Mouse (Mus musculus): ENCODE measurements around the gene Iars2. TPM values are rescaled to one million over a fixed set of nuclear protein-coding genes. Genes with fewer than 3 reads are reported as not detected.

The Iars2 gene
- polyA plus RNA-seq, 1 experiment from 2014 or later = 31.4 TPM

- DNase-seq (ENCODE audit: low spot score) (no peak), ATAC-seq (replicated peaks; ENCODE audit: low FRiP score, low read depth) (no peak)
- Histone ChIP-seq H3K4me3 (replicated peaks; ENCODE audit: low read depth, low read length) (no peak overlapping the region), H3K27ac (no peak overlapping the region), H3K4me2 (ENCODE audit: low read length) (no peak overlapping the region), H3K27me3 (ENCODE audit: insufficient read depth, low read length) (no peaks in the 10 kb centered on the region), H3K4me1 (replicated peaks; ENCODE audit: insufficient read depth, low read length) (no peaks in the 10 kb centered on the region), H3K9me3 (replicated peaks; ENCODE audit: low read length) (no peaks in the 10 kb centered on the region), H3K36me3 (ENCODE audit: insufficient read depth, low read length) (peaks cover 28% of the 10 kb centered on the region), H3K9ac (ENCODE audit: low read depth, low read length) (no peak overlapping the region)
- no peak for TF ChIP-seq CTCF (IDR thresholded peaks at IDR 0.05; ENCODE audit: low read depth)
- 97% methylated on average over 12 of the region's 12 CpGs for WGBS
Observed at GRCm38 (mm10) chr1:185306836-185307235, 22.4 kb downstream of the Iars2 start.

DNA sequence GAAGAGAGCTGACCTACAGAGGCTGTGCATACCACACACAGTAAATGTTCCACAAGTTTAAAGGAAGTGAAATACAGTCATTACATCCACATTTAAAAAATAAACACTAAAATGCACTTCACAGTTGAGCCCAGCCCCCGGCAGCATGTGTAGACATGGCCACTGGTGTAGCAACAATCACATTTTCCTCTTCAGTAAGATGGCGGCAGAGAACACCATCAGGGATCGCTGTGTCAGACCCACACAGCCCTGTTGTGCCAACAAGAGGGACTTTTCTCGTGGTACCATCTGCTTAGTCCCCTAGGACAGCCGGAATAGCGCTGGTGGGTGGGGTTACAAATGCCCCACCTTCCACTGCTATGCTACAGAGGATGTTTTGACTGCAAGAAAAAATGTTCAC lies 26.4 kb downstream of the Iars2 start:
- Histone ChIP-seq H3K4me1 (replicated peaks; ENCODE audit: insufficient read depth, low read length) (no peaks in the 10 kb centered on the region), H3K4me3 (replicated peaks; ENCODE audit: low read depth, low read length) (no peak overlapping the region), H3K4me2 (ENCODE audit: low read length) (no peak overlapping the region), H3K9ac (ENCODE audit: low read depth, low read length) (no peak overlapping the region), H3K9me3 (replicated peaks; ENCODE audit: low read length) (no peaks in the 10 kb centered on the region), H3K36me3 (ENCODE audit: insufficient read depth, low read length) (peaks cover 27% of the 10 kb centered on the region), H3K27ac (no peak overlapping the region), H3K27me3 (ENCODE audit: insufficient read depth, low read length) (no peaks in the 10 kb centered on the region)
- TF ChIP-seq CTCF (IDR thresholded peaks at IDR 0.05; ENCODE audit: low read depth) = no peak
- 95% methylated on average over 6 of the region's 6 CpGs for WGBS
- DNase-seq (ENCODE audit: low spot score) (no peak), ATAC-seq (replicated peaks; ENCODE audit: low FRiP score, low read depth) (no peak)

DNA sequence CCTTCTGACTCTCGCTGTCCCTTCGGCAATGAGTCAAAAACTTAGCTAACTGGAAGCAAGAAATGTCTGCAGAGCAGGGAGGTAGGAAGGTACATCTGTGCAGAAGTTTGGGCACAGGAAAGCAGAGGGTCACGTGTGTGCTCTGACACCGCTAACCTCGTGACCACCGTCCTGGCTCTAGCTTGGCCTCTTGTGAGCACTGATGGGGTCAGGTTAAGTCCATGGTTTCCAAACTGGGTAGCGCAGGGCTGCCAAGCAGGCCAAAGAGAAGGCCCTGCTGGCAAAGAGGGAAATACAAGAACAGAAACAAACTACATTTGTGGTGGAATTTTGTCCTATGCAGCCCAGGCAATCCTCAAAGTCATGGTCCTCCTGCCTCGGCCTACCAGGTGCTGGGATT lies 30.7 kb downstream of the Iars2 start:
- no peak overlapping the region for H3K27ac ChIP-seq
- no peak for TF ChIP-seq CTCF (IDR thresholded peaks at IDR 0.05; ENCODE audit: low read depth)
- H3K4me2 ChIP-seq (ENCODE audit: low read length) = no peak overlapping the region
- H3K36me3 ChIP-seq (ENCODE audit: insufficient read depth, low read length) = peaks cover 49% of the 10 kb centered on the region
- ATAC-seq (replicated peaks; ENCODE audit: low FRiP score, low read depth) = no peak
- no peaks in the 10 kb centered on the region for H3K27me3 ChIP-seq (ENCODE audit: insufficient read depth, low read length)
- no peak overlapping the region for H3K4me3 ChIP-seq (replicated peaks; ENCODE audit: low read depth, low read length)
- no peak overlapping the region for H3K9ac ChIP-seq (ENCODE audit: low read depth, low read length)
- 96% methylated on average over 8 of the region's 8 CpGs for WGBS
- DNase-seq (ENCODE audit: low spot score) = no peak
- H3K9me3 ChIP-seq (replicated peaks; ENCODE audit: low read length) = no peaks in the 10 kb centered on the region
- no peaks in the 10 kb centered on the region for H3K4me1 ChIP-seq (replicated peaks; ENCODE audit: insufficient read depth, low read length)

DNA sequence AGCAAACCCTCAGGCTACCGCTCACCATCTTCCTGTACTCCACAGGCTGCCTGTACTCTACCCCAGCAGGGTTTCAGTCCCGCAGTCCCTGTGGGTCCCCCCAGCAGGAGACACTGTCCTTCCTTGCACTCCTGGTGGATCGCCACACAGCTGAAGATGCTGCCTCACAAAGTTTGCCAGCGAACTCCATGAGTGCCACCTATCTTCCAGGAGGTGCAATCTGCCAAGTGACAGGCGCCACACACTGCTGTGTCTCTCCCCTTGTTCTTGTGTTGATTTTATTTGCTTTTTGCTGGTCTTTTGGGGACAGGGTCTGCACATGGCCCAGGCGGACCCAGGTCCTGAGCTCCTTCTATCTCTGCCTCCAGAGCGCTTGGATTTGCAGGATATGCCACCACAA lies 32.3 kb downstream of the Iars2 start:
- H3K4me2 ChIP-seq (ENCODE audit: low read length) = no peak overlapping the region
- WGBS = 94% methylated on average over 7 of the region's 7 CpGs
- peaks cover 55% of the 10 kb centered on the region for H3K36me3 ChIP-seq (ENCODE audit: insufficient read depth, low read length)
- no peak overlapping the region for H3K9ac ChIP-seq (ENCODE audit: low read depth, low read length)
- H3K27me3 ChIP-seq (ENCODE audit: insufficient read depth, low read length) = no peaks in the 10 kb centered on the region
- no peaks in the 10 kb centered on the region for H3K9me3 ChIP-seq (replicated peaks; ENCODE audit: low read length)
- no peak overlapping the region for H3K4me3 ChIP-seq (replicated peaks; ENCODE audit: low read depth, low read length)
- no peak overlapping the region for H3K27ac ChIP-seq
- no peaks in the 10 kb centered on the region for H3K4me1 ChIP-seq (replicated peaks; ENCODE audit: insufficient read depth, low read length)
- no peak for TF ChIP-seq CTCF (IDR thresholded peaks at IDR 0.05; ENCODE audit: low read depth)
- DNase-seq (ENCODE audit: low spot score) (no peak), ATAC-seq (replicated peaks; ENCODE audit: low FRiP score, low read depth) (no peak)

DNA sequence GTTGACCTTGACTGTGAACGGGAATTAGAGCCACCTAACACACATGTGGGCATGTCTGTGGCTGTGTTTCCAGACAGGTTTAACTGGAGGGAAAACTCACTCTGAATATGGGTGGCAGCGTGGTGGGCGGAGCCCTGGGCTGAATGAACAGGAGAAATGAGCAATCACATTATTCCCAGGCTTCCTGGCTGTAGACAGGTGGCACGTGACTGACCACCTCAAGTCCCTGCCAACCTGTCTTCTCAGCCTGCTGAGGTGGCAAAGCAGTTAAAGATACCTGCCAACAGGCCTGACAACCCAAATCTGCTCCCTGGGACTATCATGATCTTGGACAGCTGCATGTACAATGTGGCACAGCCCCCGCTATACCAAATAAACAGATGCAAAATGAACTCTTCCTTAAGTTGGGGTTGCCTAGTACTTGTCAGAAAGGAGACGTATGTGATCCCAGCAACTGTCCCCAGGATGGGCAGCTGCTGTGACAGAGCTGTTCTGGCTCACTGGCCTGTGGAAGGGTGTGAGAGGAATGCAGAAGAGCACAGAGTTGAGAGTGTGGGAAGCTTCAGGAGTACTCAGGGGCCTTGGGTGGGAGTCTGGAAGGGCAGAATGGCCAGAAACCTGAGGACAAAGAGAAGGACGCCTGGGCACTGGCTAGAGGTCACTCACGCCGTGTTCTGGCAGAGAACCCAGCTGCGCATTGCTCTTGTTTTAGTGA lies 36.4 kb downstream of the Iars2 start:
- no peak overlapping the region; the same call in 1 of the 2 replicates for H3K27ac ChIP-seq
- WGBS = 62% methylated on average over 10 of the region's 10 CpGs
- no peaks in the 10 kb centered on the region for H3K9me3 ChIP-seq (replicated peaks; ENCODE audit: low read length)
- no peak overlapping the region for H3K4me2 ChIP-seq (ENCODE audit: low read length)
- peaks cover 68% of the 10 kb centered on the region for H3K36me3 ChIP-seq (ENCODE audit: insufficient read depth, low read length)
- peak; percentile 58 for DNase-seq (ENCODE audit: low spot score)
- no peaks in the 10 kb centered on the region for H3K4me1 ChIP-seq (replicated peaks; ENCODE audit: insufficient read depth, low read length)
- no peak for TF ChIP-seq CTCF (IDR thresholded peaks at IDR 0.05; ENCODE audit: low read depth)
- no peak overlapping the region for H3K9ac ChIP-seq (ENCODE audit: low read depth, low read length)
- H3K27me3 ChIP-seq (ENCODE audit: insufficient read depth, low read length) = no peaks in the 10 kb centered on the region
- peak; percentile 74 for ATAC-seq (replicated peaks; ENCODE audit: low FRiP score, low read depth)
- no peak overlapping the region for H3K4me3 ChIP-seq (replicated peaks; ENCODE audit: low read depth, low read length)

- H3K36me3 ChIP-seq (ENCODE audit: insufficient read depth, low read length) = peaks cover 65% of the 10 kb centered on the region
- H3K9me3 ChIP-seq (replicated peaks; ENCODE audit: low read length) = no peaks in the 10 kb centered on the region
- H3K27ac ChIP-seq = no peak overlapping the region
- ATAC-seq (replicated peaks; ENCODE audit: low FRiP score, low read depth) (no peak), DNase-seq (ENCODE audit: low spot score) (no peak)
- TF ChIP-seq CTCF (IDR thresholded peaks at IDR 0.05; ENCODE audit: low read depth) = no peak
- no peak overlapping the region for H3K9ac ChIP-seq (ENCODE audit: low read depth, low read length)
- no peak overlapping the region for H3K4me3 ChIP-seq (replicated peaks; ENCODE audit: low read depth, low read length)
- H3K27me3 ChIP-seq (ENCODE audit: insufficient read depth, low read length) = no peaks in the 10 kb centered on the region
- no peak overlapping the region for H3K4me2 ChIP-seq (ENCODE audit: low read length)
- H3K4me1 ChIP-seq (replicated peaks; ENCODE audit: insufficient read depth, low read length) = no peaks in the 10 kb centered on the region
- WGBS = 86% methylated on average over 4 of the region's 4 CpGs
Observed at GRCm38 (mm10) chr1:185291336-185291735, 37.9 kb downstream of the Iars2 start.

- no peak overlapping the region for H3K4me3 ChIP-seq (replicated peaks; ENCODE audit: low read depth, low read length)
- H3K9me3 ChIP-seq (replicated peaks; ENCODE audit: low read length) = no peaks in the 10 kb centered on the region
- TF ChIP-seq CTCF (IDR thresholded peaks at IDR 0.05; ENCODE audit: low read depth) = no peak
- no peaks in the 10 kb centered on the region for H3K4me1 ChIP-seq (replicated peaks; ENCODE audit: insufficient read depth, low read length)
- no peak overlapping the region for H3K27ac ChIP-seq
- H3K36me3 ChIP-seq (ENCODE audit: insufficient read depth, low read length) = peaks cover 59% of the 10 kb centered on the region
- ATAC-seq (replicated peaks; ENCODE audit: low FRiP score, low read depth) (no peak), DNase-seq (ENCODE audit: low spot score) (no peak)
- H3K27me3 ChIP-seq (ENCODE audit: insufficient read depth, low read length) = no peaks in the 10 kb centered on the region
- WGBS = 71% methylated on average over 5 of the region's 5 CpGs
- H3K4me2 ChIP-seq (ENCODE audit: low read length) = no peak overlapping the region
- no peak overlapping the region for H3K9ac ChIP-seq (ENCODE audit: low read depth, low read length)
Observed at GRCm38 (mm10) chr1:185289231-185289630, 40.0 kb downstream of the Iars2 start.

Measured in kidney, postnatal 0 days (tissue).